Mouse (Mus musculus) kidney, postnatal 25 days (tissue): ENCODE measurements around the gene Map1s.

Experiments used
- DNase-seq, 2 experiments: peaks; one replicate each; pipeline ENCODE4 v3.0.0; 2021; ENCODE audit warnings: mixed read lengths in 2 of 2

Map1s gene

GRCm38 (mm10) chr8:70900872-70901387 is 4.8 kb upstream of the Map1s start:
- no peak for DNase-seq

DNA sequence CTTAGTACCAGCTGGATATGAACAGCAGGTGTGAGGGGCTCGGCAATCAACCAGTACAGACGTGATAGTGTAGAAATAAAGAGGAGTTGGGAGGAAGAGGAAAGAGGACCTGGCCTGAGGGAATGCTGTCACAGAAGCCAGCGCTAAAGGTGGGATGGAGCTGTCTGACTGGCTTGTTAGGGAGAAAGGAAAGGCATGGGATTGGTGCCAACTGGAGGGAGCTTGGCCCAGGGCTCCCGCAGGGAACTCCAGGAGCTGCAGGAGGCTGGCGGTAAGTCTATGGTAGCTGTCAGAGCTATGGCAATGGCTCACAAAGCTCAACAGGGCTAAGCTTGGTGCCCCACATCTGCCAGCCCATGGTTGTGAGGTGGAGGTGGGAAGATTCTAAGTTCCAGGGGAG is 3.5 kb upstream of the Map1s start:
- DNase-seq: peak in 1 of 2 experiments; percentile 49

DNA sequence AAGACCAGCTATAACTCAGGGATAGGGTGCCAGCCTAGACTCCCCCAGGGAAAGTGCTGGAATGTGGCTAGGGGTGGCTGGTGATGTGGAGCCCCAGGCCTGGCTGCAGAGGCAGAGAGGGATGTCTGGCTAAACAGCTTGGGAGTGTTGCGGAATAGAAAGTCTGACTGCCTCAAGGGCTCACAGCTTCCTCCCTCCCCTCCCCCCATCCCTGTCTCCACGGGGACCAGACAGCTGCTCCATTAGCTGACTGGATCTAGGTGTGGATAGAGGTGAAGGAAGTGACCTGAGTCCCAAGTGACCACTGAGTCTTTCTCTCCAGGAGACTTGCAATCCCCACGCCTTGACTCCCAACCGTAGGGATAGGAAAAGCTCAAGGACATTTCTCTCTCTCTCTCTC is 2.6 kb upstream of the Map1s start:
- DNase-seq: peak in 1 of 2 experiments; percentile 21

- DNase-seq: no peak
Measured at GRCm38 (mm10) chr8:70903582-70903981, 2.1 kb upstream of the Map1s start.

GRCm38 (mm10) chr8:70904532-70904931 is 1.2 kb upstream of the Map1s start:
- DNase-seq: peak; percentile 55 to 70

DNA sequence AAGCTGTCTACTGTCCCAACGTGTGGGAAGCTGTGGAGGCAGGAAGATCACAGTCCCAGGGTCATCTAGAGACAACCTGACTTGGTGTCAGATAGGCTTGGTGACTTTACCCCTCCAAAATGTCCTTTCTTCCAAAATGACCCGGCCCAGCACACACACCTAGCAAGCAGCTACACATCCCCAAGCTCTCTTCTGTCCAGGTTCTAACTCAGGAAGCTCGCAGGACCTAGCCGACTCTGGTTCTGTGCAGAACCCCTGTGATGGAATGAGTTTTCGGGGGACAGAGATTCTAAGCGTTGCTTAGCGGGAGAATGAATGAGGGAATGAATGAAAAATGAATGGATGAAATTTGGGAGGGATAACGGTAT is 285 bp upstream of the Map1s start:
- DNase-seq: no peak

DNA sequence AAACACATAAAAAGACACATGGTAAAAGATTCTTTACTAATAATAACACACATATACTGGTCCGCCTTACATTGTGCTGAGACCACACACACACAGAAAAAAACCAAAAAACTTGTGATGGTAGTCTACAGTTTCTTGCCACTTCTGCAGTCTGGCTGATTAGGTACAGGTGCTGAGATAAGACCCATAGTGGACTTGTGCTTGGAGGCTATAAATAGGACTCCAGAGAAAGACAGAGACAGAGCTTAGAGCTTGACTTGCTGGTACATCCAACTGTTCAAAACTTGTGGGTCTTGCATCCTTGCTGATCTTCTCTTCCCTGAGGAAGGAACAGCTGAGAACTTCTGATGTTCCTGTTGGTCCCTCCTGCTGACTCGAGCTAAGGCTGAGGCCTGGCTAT is 1.8 kb downstream of the Map1s start:
- no peak for DNase-seq

DNA sequence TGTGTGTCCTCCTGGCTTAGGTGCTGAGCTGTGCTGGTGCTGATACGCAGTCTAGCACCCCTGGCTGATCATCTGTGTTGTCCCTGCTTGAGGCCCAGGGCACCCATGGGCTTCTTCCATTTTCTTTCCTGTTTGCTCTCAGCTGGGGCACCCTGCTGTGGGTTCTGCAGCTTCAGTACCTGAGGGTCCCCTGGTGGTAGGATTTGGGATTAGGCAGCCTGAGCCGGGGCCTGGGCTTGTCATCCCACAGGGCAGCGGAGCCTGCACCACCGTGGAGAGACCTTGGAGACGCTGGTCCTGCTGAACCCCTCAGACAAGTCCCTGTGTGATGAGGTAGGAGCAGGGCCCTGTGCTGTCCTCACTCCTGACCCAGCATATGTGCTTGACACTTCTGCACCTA is 5.9 kb downstream of the Map1s start:
- peak; percentile 23 to 32 for DNase-seq

DNA sequence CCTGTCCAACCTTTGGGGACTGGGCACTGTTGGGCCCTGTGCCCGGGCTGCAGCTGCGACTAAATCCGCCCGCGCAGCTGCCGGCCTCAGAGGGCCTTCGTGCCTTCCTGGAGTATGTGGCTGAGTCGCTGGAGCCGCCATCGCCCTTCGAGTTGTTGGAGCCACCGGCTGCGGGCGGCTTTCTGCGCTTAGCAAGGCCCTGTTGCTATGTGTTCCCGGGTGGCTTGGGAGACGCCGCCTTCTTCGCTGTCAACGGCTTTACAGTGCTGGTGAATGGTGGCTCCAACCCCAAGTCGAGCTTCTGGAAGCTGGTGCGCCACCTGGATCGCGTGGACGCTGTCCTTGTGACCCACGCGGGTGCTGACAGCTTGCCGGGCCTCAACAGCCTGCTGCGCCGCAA is 7.2 kb downstream of the Map1s start:
- peak in 1 of 2 experiments; percentile 31 for DNase-seq

- peak in 1 of 2 experiments; percentile 34 for DNase-seq
Measured at GRCm38 (mm10) chr8:70913523-70913922, 7.8 kb downstream of the Map1s start.

GRCm38 (mm10) chr8:70914704-70915103 is 9.0 kb downstream of the Map1s start:
- DNase-seq: no peak

DNA sequence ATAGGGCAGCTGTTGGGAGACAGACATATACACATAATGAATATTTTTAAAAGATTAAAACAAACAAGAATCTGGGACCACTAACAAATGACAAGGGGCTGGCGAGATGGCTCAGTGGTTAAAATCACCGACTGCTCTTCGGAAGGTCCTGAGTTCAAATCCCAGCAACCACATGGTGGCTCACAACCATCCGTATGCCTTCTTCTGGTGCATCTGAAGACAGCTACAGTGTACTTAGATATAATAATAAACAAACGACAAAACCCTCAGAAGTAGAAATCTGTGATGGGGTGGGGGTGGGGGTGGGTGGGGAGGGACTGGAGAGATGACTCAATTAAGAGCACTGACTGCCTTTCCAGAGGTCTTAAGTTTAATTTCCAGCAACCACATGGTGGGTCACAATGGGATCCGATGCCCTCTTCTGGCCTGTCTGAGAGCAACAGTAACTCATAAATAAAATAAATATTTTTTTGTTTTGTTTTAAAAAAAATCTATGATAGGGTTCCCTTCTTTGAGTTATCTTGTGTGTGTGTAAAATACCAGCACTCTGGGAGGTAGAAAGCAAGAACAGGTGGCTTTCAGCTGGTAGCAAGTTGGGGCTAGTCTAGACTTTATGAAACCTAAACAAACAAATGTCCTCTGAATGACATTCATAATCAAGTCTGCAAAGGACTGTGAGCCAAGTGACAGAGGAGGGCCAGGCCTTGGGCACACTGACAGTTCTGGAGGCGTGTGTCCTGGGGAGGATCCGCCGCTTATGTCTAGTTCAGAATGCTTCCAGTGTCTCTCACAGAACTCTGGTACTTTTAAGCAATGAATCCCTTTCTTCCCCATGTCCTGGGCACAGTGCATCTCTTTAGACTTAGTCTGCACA is 14.6 kb downstream of the Map1s start:
- peak in 1 of 2 experiments; percentile 25 for DNase-seq

DNA sequence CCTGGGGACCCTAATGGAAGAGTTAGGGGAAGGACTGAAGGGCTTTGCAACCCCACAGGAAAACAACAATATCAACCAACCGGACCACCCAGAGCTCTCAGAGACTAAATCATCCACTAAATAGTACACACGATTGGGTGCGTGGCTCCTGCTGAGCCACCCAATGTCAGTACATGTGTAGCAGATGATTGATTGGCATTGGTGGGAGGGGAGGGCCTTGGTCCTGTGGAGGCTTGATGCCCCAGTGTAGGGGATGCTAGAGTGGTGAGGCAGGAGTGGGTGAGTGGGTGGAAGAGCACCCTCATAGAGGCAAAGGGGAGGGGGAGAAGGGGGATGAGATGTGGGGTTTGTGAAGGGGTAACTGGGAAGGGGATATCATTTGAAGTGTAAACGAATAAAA is 18.4 kb downstream of the Map1s start:
- no peak for DNase-seq

GRCm38 (mm10) chr8:70925754-70926153 is 20.0 kb downstream of the Map1s start:
- DNase-seq: no peak

DNA sequence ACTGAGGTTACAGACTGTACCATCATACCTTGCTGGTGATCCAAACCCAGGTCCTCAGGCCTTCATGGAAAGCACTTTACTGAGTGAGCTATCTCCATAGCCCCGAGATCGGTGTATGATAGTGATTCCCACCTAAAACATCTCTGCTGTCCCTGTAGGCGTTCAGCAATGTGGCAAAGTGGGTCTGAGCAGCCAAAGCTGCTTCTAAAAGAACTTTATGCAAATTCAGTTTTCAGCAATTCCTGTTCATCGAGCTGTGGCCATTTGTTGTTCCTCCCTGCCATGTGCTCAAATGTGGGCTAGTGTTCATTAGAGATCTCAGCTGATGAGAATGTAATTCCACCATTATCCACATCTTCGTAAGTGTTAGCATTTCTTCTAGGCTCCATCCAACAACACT is 20.7 kb downstream of the Map1s start:
- DNase-seq: no peak

DNA sequence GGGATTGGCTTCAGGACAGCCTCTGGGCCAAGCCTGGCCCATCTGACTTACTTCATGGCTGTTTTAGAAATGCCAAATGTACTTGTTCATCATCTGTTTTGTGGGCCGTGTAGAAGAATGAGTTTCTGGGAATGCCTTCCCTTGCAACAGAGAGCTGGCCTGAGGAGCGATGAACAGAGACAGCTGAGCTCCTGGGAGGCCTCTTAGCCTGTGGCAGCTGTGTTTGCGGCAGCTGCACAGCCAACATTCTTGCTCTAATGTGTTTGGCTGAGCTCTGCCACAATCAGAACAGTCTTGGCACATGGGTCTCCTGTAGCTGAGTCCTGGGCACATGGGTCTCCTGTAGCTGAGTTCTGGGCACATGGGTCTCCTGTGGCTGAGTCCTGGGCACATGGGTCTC is 22.4 kb downstream of the Map1s start:
- DNase-seq: no peak

DNA sequence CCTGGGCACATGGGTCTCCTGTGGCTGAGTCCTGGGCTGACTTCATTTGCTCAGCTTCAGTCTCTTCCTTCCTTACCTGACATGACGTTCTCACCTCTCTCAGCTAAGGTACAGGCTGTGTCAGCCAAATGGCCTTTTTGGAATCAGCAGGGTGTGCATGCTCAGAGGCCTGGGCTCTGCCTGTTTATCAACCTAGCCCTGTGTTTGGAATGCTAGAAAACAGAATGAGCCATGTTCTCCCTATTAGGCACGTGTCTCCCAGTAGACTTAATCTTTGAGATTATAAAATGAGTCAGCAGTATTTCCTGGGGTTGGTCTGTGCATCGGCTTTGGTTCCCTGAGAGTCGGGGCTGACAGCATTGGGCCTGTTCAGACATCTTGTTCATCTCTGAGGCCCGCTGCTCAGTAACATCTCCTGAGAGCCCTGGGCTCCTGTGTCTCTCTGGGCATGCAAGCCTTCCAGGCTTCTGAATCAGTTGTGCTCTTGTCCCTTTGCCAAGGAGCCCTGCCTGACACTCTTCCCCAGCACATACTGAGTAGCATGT is 23.1 kb downstream of the Map1s start:
- DNase-seq: no peak

GRCm38 (mm10) chr8:70931731-70932130 is 26.0 kb downstream of the Map1s start:
- no peak for DNase-seq

DNA sequence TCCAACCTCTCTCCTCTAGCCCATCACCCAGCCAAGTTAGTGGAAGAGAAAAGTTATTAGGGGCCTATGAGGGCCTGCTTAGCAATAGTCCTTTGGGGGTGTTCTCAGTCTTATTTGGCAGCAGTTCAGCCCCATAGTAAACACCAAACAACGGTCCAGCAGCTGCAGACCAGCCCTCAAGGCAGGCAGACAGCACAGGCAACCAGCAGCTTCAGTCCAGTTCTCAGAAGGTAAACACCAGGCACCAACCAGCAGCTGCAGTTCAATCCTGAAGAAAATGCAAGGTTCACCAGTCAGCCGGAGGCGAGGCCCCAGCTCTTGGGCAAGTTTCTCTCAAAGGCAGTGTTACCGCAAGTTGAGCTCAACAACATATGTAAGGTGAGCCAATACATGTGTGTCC is 27.3 kb downstream of the Map1s start:
- DNase-seq: peak in 1 of 2 experiments; percentile 23

DNA sequence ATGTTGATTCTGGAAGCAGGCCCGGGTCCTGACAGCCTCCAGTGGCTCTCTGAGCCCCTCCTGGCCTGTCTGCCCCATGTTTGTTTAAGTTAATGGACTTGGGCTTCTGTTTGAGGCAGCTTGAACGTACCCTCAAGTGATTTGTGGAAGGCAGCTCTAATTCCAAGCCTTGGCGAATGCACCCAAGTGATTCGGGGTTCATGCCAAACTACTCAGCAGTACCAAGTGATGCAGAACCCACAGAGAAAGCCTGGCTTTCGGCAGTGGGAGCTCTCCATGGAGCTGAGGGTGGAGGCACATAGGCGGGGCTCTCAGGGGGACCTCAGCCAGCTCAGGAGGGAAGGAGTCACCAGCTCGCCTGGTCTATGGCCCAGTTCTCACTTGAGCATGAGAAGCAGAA is 29.1 kb downstream of the Map1s start:
- DNase-seq: peak in 1 of 2 experiments; percentile 24

GRCm38 (mm10) chr8:70937200-70937599 is 31.5 kb downstream of the Map1s start:
- DNase-seq: peak in 1 of 2 experiments; percentile 12

DNA sequence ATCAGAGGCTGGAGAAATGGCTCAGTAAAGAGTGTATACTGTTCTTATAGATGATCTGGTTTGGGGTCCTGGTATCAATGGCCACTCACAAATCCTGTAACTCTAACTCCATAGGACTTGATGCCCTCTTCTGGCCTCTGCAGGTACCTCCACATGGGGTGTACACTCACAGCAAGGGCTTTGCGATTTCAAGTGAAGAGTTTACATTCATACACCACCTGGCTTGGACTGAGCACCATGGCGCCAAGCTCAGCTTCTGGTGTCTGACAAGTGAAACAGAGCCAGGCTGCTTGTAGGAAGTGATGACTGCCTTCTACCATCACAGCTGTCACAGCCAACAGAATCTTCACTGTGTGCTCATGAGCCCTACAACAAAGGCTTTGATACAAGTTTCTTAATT is 35.7 kb downstream of the Map1s start:
- DNase-seq: peak in 1 of 2 experiments; percentile 18

- no peak for DNase-seq
Measured at GRCm38 (mm10) chr8:70943187-70943586, 37.5 kb downstream of the Map1s start.

DNA sequence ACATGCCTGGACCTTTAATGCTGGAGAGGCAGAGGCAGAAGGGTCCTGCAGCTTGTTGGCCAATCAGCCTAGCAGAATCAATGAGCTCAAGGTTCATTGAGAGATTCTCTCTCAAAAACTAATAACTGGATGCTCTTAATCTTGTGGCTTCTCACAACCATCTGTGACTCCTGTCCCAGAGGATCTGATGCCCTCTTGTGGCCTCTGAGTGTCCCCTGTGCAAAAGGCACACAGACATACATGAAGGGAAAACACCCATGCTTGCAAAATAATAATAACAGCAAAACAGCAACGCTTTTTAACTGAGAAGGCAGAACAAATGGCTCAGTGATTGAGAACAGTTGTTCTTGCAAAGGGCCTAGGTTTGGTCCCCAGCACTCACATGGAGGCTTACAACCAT is 44.1 kb downstream of the Map1s start:
- DNase-seq: no peak
